Mouse (Mus musculus): ENCODE results near the gene Mtrf1l.

Gene Mtrf1l

DNA sequence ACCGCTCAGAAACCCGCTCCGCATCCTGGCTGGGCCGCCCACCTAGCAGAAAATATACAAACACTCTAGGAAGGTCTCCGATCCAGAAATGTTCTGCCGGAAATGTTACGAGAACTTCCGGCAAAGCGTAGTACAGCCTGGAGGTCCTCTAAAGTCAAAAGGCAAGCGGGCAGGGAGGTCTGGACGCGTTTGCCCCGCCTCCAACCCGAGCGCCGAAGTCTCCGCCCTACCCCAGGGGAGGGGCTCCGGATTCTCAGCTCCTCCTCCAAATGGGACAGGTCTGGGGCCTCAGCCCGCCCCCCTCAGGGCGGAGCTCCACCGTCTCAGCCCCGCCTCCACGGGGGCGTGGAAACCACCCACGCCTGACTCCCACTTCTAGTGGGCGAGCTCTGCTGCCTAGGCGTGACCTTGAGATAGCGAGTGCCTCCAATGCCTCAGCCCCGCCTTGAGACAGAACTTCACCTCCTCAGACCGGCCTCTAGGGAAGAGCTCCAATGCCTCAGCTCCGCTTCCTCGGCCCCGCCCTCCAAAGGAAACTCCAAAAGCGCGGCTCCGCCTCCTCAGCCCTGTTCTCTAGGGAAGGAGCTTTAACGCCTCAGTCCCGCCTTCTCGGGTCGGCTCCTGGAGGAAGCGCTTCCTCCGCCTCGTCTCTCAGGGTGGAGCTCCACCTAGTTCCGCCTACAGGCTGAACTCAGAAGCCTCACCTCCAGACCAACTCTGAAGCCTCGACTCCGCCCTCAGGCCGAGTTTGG lies at the start of gene Mtrf1l:
Mtrf1l (minus strand) TSS at position 171 of the 752 bp plus-strand sequence.
- DNase-seq (ENCODE audit: low spot score) = peak; percentile 98

- no peak for DNase-seq (ENCODE audit: low spot score)
These were observed 47.4 kb upstream of the Mtrf1l start for GRCm38 (mm10) chr10:5871081-5871480.

DNA sequence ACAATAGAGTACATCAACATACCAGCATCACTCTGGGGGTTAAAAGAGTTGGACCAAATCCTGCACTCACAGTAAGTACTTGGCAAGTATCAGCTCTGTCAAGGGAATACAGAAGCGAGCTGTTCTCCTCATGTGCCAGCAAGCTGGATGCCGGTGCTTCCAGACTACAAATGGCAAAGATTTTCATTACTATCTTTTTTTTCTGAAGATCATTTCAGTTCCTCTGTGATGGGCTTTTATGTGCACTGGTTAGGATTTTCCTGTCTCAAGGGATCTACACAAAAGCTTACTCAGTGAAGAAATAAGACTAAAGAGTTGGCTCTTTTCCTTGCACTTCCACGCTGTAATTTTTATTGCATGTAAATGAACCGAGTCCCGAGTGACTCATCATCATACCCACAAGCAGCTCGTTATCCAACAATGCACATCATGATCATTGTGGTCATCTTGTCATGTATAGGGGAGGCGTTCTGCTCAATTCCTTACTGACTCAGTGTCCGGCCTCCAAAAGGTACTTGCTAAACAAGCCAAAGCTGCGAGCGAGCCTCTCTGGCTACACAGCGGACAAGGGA lies 44.4 kb upstream of the Mtrf1l start:
- DNase-seq (ENCODE audit: low spot score) = no peak

DNA sequence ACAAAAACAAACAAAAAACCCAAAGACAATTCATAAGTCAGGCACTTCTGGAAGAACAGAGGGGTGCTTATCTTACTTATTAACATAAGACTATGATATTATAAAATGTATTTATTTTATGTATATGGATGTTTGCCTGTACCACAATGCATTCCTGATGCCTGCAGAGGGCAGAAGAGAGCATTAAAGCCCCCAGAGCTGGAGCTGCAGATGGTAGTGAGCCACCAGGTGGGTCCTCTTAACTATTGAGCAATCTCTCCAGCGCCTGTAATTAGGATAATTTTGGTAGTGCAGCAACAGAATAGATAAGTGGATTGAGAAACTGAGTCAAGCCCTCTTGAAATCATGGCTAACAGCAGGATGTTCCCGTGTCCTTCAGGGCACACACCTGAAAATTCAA lies 42.3 kb upstream of the Mtrf1l start:
- no peak for DNase-seq (ENCODE audit: low spot score)

DNA sequence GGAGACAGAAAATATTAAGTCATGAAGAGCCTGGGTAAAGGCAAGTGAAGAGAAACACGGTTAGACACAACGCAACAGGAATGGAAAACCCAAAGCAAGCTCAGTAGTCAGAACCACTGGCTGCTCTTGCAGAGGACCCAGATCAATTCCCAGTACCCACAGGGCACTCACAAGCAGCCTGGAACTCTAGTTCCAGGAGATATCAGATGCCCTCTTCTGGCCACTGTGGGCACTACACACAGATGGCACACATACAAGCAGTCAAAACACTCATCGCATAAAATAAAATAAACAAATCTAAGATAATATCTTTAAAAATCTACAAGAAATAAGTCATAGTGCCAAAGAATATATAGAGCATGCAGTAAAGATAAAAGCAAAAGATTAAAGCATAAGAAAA lies 39.0 kb upstream of the Mtrf1l start:
- no peak for DNase-seq (ENCODE audit: low spot score)

GRCm38 (mm10) chr10:5860849-5861248 lies 37.1 kb upstream of the Mtrf1l start:
- DNase-seq (ENCODE audit: low spot score) = no peak

GRCm38 (mm10) chr10:5859729-5860128 lies 36.0 kb upstream of the Mtrf1l start:
- peak; percentile 22 for DNase-seq (ENCODE audit: low spot score)

DNA sequence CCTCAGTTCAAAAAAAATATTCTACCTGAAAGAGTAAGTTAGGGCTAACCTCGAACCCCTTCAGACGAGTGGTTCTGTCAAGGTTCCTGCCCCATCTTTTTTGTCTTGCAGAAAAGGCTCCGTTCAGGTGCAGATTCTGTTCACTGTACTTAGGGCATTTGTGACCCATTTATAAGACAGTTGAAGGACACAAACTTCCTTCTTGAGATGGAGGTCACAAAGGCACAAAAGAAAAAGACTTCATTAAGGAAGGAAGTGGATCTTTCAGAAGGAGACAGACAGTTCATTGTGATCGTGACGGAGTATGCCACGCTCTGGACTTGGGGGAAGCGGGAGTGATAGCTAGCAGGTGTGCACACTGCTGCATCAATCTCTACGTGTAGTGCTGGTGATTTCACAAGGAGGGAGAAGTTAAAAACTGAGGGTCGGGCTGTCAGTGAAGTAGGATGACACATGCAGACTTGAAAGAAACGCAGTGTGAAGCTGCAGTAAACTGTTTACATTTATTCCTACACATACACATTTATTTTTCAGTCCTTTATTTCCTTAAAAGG lies 34.4 kb upstream of the Mtrf1l start:
- DNase-seq (ENCODE audit: low spot score) = no peak

DNA sequence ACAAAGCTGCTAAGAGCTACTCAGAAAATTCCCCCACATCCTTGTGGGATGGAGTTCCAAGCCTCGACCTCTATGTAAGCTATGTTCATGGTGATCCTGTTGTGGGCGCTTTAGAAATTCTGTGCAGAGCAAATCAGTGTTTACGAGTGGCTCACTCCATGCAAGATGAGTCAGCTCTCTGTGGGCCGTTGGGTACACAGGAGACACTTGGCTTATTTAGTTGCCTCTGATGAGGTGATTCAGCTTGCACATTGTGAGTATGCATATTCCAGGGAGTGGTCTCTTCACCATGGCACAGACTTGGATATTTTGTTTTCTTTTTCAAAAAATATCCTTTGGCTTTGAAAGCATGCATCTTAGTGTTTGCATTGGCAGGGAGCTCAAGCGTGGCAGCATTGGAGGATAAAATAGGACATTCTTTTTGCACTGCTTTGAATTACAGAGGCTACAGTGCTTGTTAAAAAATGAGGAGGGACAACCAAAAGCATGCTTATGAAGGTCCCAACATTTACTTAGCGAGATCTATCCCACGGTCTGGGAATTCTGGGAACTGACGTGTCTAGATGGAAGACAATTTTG lies 29.7 kb upstream of the Mtrf1l start:
- DNase-seq (ENCODE audit: low spot score) = no peak

- DNase-seq (ENCODE audit: low spot score) = no peak
These were observed 23.2 kb upstream of the Mtrf1l start for GRCm38 (mm10) chr10:5846939-5847338.

- peak; percentile 78 for DNase-seq (ENCODE audit: low spot score)
These were observed 17.7 kb upstream of the Mtrf1l start for GRCm38 (mm10) chr10:5841369-5841768.

DNA sequence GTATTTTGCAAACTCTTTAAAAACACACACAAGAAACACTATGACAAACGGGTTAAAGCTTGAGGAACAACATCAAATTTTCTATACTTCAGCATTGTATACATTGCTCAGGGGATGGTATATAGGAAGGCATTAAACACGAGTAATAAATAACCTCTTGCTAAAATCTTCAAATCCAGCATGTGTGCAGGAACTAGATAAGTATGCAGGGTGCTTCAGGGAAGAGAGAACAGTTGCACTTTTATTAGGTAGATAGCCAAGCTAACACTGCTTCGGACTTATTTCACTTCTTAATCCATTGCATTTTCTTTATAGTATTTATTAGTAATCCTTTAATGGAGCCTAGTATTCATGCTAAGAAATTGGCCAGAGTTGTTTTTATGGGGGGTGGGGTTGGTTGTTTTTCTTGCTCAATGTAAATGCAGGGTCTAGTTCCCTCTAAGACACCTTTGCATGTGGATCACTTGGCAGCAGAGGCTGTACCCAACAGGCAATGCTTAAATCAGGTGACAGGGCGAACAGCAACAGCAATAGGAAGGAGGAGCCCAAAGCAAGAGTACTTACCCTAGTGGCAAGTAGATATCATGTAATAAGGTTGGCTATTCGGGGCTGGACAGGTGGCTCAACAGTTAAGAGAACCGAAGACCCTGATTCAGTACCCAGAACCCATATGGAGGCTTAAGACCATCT lies 2.8 kb upstream of the Mtrf1l start:
- DNase-seq (ENCODE audit: low spot score) = no peak

DNA sequence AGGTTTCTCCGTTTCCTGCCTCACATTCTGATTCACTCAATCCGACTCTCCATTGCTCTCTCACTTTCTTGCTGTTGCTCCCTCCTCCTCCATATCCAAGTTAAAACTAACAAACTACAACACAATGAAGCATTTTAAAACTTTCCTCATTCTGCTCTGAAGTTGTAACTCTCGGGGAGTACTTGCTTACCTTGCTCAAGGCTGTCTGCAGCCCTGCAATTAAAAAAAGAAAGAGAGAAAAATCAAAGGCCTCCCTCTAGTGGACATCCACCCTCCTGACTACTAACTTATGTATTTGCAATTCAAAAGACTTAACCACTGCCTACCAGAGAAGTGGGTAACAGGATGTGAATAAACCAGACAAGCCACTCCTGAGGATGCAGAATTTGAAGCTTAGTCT lies 1.1 kb upstream of the Mtrf1l start:
- peak; percentile 79 for DNase-seq (ENCODE audit: low spot score)

- DNase-seq (ENCODE audit: low spot score) = peak; percentile 38
These were observed 395 bp downstream of the Mtrf1l start for GRCm38 (mm10) chr10:5823291-5823739.

DNA sequence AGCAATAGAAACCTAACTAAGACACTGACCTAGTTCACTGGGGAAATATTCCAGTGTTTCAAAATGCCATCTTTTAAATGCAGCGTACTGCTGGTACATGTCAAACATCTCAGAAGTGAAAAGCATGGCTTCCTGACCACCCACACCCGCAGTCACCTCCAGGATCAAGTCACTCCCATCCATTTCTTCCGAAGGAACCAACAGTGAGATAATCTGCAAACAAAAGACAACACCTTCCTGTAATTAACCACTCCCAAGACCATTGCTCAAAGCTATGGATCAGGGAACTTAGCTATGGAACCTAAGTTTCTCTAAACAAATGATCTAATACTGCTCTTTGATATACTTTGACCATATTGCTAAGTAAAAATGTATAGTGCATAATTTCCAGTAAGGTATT lies 4.9 kb downstream of the Mtrf1l start:
- no peak for DNase-seq (ENCODE audit: low spot score)

DNA sequence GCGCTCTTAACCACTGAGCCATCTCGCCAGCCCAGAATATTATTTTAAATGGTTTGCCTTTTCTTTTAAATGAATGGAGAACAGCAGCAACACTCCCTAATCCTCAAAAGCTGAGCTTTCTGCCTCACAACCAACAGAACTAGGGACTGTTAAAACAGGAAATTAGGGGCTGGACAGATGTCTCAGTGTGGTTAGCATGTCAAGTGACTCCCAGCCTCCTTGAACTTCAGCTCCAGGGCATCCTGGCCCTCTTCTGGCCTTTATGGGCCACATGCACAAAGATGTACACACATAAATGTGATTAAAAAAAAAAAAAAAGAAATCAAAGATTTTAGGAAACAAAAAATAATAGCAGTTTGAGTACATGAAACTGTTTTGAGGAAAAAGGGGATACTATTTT lies 7.7 kb downstream of the Mtrf1l start:
- DNase-seq (ENCODE audit: low spot score) = no peak

- DNase-seq (ENCODE audit: low spot score) = no peak
These were observed 10.0 kb downstream of the Mtrf1l start for GRCm38 (mm10) chr10:5813724-5814123.

GRCm38 (mm10) chr10:5807683-5808082 lies 16.0 kb downstream of the Mtrf1l start:
- no peak for DNase-seq (ENCODE audit: low spot score)

GRCm38 (mm10) chr10:5806996-5807395 lies 16.7 kb downstream of the Mtrf1l start:
- no peak for DNase-seq (ENCODE audit: low spot score)

DNA sequence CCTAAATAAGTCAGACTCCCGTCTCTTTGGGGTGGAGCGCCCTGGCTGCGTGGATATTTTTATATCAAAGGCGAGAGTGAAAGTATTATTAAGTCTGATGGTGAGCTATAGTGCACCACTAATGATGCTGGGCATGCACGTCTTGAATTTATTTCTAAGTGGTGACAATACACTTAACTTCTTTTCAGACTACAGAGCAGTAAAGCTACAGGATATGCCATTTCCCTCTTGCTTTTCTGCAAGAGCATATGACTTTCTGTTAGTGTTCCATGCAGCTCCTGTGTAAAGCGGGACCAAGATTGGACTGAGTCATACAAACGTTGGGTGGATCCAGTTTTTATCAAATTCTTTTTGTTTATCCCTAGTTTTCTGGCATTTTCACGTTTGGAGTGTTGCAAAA lies 17.3 kb downstream of the Mtrf1l start:
- no peak for DNase-seq (ENCODE audit: low spot score)

GRCm38 (mm10) chr10:5805731-5806307 lies 17.9 kb downstream of the Mtrf1l start:
- peak; percentile 96 for DNase-seq (ENCODE audit: low spot score)

- DNase-seq (ENCODE audit: low spot score) = peak; percentile 98
These were observed 18.4 kb downstream of the Mtrf1l start, which contains the start of gene Fbxo5 for GRCm38 (mm10) chr10:5805243-5805730. TSS of gene Fbxo5 (minus strand) at chr10:5805600.

Data from retina, embryonic 14.5 days (tissue).